Mouse (Mus musculus) erythroblast, embryonic 14.5 days (primary cell): ENCODE data around the gene Mtus2.

ENCODE experiments used
- GATA1 ChIP-seq: IDR thresholded peaks from 2 replicates; pipeline ENCODE4 v1.6.1; 2012; ENCODE audit warnings: low read length, inconsistent platforms, mixed read lengths
- TAL1 ChIP-seq: IDR thresholded peaks from 3 replicates; pipeline ENCODE4 v1.6.1; 2012; ENCODE audit warnings: low read length, inconsistent platforms, mixed read lengths

DNA sequence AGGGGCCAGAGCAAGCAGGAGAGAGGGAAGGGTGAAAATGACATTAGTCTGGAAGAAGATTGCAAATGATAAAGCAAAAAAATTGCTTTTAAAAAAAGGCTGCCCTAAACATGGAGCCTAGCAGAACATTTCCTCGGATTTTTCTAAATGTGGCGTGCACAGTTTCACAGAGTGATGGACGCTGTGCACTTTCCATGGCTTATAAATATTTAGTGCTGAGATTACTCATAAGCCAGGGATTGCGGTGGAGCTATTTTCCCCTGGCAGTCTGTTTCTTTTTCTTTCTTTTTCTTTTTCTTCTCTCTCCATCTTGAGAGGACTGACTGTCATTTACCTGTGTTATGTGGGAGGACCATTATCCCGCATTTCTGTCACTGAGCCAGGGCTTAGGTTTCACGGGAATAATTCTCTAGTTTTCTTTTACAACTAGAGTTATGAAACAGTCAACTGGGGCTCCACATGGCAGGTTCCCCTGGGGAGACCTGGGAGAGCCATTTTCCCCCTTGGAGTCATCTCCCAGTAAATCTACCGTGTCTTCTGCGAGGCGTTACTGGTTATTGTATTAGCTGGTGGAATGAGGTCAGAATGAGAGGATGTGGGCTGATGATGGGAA, 176.4 kb downstream of the Mtus2 start:
- no peak for TF ChIP-seq GATA1
- TF ChIP-seq TAL1: no peak
